Mouse (Mus musculus): Measurements from ENCODE around the gene Gm20388. TPM values are rescaled to one million over a fixed set of nuclear protein-coding genes. Genes with fewer than 3 reads are reported as not detected.

Gm20388 gene
- polyA plus RNA-seq, 1 experiment, result 0.36 TPM

DNA sequence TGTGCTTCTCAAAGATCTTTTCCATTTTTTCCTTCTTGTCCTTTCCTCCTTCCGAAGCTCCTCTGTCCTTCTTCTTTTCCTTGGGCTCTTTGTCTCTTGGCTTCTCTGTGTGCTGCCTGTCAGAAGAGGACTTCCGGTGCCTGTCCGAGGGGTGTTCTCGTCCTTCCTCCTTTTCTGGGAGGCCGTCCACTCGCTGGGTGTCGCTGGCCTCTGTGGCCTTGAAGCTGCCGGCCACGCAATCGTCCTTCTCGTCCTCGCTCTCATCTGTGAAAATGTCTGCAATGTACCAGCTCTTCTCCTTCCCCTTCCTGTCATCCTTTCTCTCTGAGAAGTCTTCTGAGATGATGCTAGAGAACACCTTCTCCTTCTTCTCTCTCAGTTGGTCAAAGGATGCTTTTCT is 2982.8 kb downstream of the Gm20388 start:
- Histone ChIP-seq H3K4me1 (ENCODE audit: control insufficient read depth) (no peaks in the 10 kb centered on the region), H3K4me3 (replicated peaks) (no peak overlapping the region), H3K36me3 (ENCODE audit: control insufficient read depth) (peaks cover 100% of the 10 kb centered on the region), H3K27me3 (ENCODE audit: control insufficient read depth) (no peaks in the 10 kb centered on the region), H3K9me3 (ENCODE audit: control insufficient read depth, low read length) (no peaks in the 10 kb centered on the region)
- TF ChIP-seq GATA1 (IDR thresholded peaks at IDR 0.05; ENCODE audit: low read length) (no peak), TAL1 (IDR thresholded peaks at IDR 0.05; ENCODE audit: low read length) (no peak)

DNA sequence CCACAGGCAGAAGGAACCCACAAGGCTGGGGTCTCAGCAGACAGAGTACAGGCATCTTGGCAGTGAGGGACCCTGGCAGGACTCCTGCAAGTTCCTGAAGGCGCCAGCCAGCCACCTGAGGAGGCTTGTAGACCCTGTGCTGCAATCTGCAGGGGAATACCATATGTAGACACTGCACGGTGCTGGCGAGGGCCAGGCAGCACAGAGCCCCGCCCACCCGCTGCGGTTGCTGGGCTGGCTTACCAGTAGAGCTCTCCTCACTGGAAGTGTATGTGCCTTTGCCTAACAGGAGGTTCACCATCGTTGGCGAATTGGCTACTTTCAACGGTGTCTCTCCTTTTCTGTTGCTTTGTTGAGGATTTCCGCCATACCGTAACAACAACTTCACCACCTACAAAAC is 2985.7 kb downstream of the Gm20388 start:
- TF ChIP-seq TAL1 (IDR thresholded peaks at IDR 0.05; ENCODE audit: low read length), result no peak
- no peak for TF ChIP-seq GATA1 (IDR thresholded peaks at IDR 0.05; ENCODE audit: low read length)
- Histone ChIP-seq H3K36me3 (ENCODE audit: control insufficient read depth) (peaks cover 98% of the 10 kb centered on the region), H3K4me3 (replicated peaks) (no peak overlapping the region), H3K27me3 (ENCODE audit: control insufficient read depth) (no peaks in the 10 kb centered on the region), H3K9me3 (ENCODE audit: control insufficient read depth, low read length) (no peaks in the 10 kb centered on the region), H3K4me1 (ENCODE audit: control insufficient read depth) (no peaks in the 10 kb centered on the region)

DNA sequence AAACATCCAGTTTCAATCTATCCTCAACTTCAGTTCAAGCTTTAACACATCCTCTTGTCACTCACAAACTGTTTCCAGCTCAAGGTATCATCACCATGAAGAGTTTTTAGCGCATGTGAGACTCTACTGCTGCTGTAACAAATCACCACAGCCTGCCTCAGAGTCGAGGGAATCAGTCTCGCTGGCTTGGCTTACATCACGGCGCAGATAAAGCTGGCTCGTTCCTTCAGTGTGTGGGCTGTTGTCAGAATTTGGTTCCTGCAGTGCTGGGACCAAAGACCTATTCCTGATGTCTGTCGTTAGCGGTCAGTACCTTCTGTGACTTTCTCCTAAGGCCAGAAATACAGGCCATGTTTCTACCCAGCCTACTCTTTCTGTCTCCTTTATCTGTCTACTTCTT is 2986.6 kb downstream of the Gm20388 start:
- Histone ChIP-seq H3K4me1 (ENCODE audit: control insufficient read depth) (no peaks in the 10 kb centered on the region), H3K4me3 (replicated peaks) (no peak overlapping the region), H3K36me3 (ENCODE audit: control insufficient read depth) (peaks cover 98% of the 10 kb centered on the region)

DNA sequence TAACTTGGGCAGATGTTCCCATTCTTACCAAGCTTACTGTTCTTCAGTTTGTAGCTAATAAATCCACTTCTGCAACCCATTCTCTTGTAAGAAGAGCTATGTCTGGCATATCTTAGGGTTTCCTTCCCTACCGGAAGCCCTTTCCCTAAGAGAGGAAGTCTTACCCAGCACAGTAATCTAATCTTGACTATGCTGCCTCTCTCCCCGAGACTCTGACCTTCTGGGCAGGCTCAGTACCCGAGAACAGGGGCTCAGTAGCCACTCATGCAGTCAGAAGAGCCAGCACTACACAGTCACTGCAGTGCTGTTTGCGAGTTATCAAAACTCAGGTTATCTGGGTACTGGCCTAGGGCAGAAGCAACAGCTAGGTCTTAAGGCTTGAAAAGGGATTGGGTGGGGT is 2987.4 kb downstream of the Gm20388 start:
- Histone ChIP-seq H3K27me3 (ENCODE audit: control insufficient read depth) (no peaks in the 10 kb centered on the region), H3K9me3 (ENCODE audit: control insufficient read depth, low read length) (no peaks in the 10 kb centered on the region), H3K36me3 (ENCODE audit: control insufficient read depth) (peaks cover 96% of the 10 kb centered on the region), H3K4me1 (ENCODE audit: control insufficient read depth) (no peaks in the 10 kb centered on the region), H3K4me3 (replicated peaks) (no peak overlapping the region)
- TF ChIP-seq TAL1 (IDR thresholded peaks at IDR 0.05; ENCODE audit: low read length), result no peak
- TF ChIP-seq GATA1 (IDR thresholded peaks at IDR 0.05; ENCODE audit: low read length), result no peak

More for the DNA sequence above, 2986.6 kb downstream of the Gm20388 start:
- Histone ChIP-seq H3K9me3 (ENCODE audit: control insufficient read depth, low read length) (no peaks in the 10 kb centered on the region), H3K27me3 (ENCODE audit: control insufficient read depth) (no peaks in the 10 kb centered on the region)
- no peak for TF ChIP-seq TAL1 (IDR thresholded peaks at IDR 0.05; ENCODE audit: low read length)
- no peak for TF ChIP-seq GATA1 (IDR thresholded peaks at IDR 0.05; ENCODE audit: low read length)

DNA sequence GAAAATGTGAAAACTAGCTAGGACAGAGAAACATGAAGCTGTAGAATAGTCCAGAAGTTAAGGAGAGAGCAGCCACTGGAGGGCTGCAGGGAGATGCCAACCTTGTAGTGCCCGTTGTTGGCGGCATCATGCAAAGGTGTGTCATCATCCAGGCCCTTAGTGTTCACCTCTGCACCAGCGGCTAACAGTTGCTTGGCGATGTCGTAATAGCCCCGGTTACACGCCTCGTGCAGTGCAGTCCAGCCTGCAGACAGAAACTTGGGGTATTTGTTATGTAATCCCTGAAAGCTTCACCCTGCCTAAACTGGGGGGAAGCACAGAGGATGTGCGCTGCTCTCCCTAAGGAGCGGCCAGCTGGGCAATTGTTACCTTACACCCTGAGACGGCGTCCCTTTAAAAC is 2987.8 kb downstream of the Gm20388 start:
- TF ChIP-seq TAL1 (IDR thresholded peaks at IDR 0.05; ENCODE audit: low read length) (no peak), GATA1 (IDR thresholded peaks at IDR 0.05; ENCODE audit: low read length) (no peak)
- Histone ChIP-seq H3K4me3 (replicated peaks) (no peak overlapping the region), H3K36me3 (ENCODE audit: control insufficient read depth) (peaks cover 93% of the 10 kb centered on the region), H3K27me3 (ENCODE audit: control insufficient read depth) (no peaks in the 10 kb centered on the region), H3K9me3 (ENCODE audit: control insufficient read depth, low read length) (no peaks in the 10 kb centered on the region), H3K4me1 (ENCODE audit: control insufficient read depth) (no peaks in the 10 kb centered on the region)

DNA sequence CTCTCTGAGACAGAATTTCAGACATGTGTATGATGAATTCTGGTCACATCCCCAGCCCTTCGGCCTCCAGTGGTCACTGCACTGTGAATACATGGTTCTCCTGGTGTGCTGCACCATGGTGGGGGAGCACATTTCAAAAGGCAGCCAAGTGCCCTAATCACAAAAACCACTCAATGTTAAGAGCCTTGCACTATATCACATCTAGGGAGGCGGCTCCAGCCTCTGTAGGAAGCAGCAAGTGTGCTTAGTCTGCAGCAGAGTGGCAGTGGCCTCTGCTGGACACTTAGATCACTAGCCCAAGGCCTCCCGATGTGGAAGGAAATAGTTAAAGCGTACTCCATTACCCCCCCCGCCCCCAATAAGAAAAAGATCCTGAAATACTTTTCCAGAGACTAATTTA is 2988.4 kb downstream of the Gm20388 start:
- TF ChIP-seq GATA1 (IDR thresholded peaks at IDR 0.05; ENCODE audit: low read length), result no peak
- TF ChIP-seq TAL1 (IDR thresholded peaks at IDR 0.05; ENCODE audit: low read length), result no peak
- no peak overlapping the region for H3K4me3 ChIP-seq (replicated peaks)
- H3K27me3 ChIP-seq (ENCODE audit: control insufficient read depth), result no peaks in the 10 kb centered on the region
- no peaks in the 10 kb centered on the region for H3K9me3 ChIP-seq (ENCODE audit: control insufficient read depth, low read length)
- H3K4me1 ChIP-seq (ENCODE audit: control insufficient read depth), result peaks cover 3% of the 10 kb centered on the region; the same call in 1 of the 2 replicates
- peaks cover 91% of the 10 kb centered on the region for H3K36me3 ChIP-seq (ENCODE audit: control insufficient read depth)

DNA sequence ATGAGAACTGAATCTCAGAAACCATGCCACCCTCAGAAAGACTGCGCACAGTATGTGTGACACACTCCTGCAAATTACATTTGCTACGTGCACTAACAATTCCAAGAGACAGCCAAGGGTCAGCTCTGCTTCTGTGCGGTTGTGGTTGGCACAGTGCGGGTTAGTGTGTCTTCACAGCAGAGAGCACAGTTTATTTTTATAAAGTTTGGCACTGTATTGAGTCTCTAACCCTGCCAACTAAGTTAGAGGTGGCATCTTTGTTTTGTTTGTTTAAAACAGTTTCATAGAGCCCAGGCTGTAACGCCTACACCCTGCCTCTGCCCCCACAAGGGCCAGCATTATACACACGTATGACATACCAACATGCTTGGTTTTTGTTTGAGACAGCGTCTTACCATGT is 2990.8 kb downstream of the Gm20388 start:
- Histone ChIP-seq H3K36me3 (ENCODE audit: control insufficient read depth) (peaks cover 88% of the 10 kb centered on the region), H3K9me3 (ENCODE audit: control insufficient read depth, low read length) (no peaks in the 10 kb centered on the region), H3K4me1 (ENCODE audit: control insufficient read depth) (peaks cover 24% of the 10 kb centered on the region), H3K4me3 (replicated peaks) (no peak overlapping the region), H3K27me3 (ENCODE audit: control insufficient read depth) (no peaks in the 10 kb centered on the region)
- TF ChIP-seq TAL1 (IDR thresholded peaks at IDR 0.05; ENCODE audit: low read length), result no peak
- no peak for TF ChIP-seq GATA1 (IDR thresholded peaks at IDR 0.05; ENCODE audit: low read length)

DNA sequence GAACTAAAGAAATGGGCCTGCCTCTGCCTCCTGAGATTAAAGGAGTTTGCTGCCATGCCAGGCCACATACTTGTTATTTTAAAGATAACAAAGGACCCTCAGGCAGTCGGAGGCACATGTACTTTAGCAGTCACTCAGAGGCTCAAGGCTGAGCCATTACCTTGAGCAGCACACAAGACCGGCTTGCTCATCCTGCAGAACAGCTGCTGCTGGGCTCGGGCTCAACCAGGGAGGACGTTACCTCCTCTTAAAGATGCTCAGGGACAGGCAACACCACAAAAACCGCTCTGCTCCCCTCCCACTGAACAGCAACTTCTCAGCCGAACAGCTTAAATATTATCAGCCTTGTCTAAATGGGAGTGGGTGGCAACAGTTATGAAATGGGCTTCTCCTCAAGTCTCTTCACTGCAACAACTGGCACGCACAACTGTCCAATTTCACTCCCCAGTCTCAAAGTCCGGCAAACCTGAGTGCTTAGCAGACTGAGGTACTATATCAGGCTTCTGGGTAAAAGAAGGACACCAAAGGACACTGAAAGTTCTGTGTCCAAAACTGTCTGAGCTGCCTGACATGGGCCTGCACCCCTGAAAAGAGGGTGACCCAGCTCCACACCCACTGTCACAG is 2991.4 kb downstream of the Gm20388 start:
- Histone ChIP-seq H3K27me3 (ENCODE audit: control insufficient read depth) (no peaks in the 10 kb centered on the region), H3K36me3 (ENCODE audit: control insufficient read depth) (peaks cover 88% of the 10 kb centered on the region), H3K4me3 (replicated peaks) (no peak overlapping the region), H3K4me1 (ENCODE audit: control insufficient read depth) (peaks cover 27% of the 10 kb centered on the region), H3K9me3 (ENCODE audit: control insufficient read depth, low read length) (no peaks in the 10 kb centered on the region)
- no peak for TF ChIP-seq TAL1 (IDR thresholded peaks at IDR 0.05; ENCODE audit: low read length)
- no peak for TF ChIP-seq GATA1 (IDR thresholded peaks at IDR 0.05; ENCODE audit: low read length)

DNA sequence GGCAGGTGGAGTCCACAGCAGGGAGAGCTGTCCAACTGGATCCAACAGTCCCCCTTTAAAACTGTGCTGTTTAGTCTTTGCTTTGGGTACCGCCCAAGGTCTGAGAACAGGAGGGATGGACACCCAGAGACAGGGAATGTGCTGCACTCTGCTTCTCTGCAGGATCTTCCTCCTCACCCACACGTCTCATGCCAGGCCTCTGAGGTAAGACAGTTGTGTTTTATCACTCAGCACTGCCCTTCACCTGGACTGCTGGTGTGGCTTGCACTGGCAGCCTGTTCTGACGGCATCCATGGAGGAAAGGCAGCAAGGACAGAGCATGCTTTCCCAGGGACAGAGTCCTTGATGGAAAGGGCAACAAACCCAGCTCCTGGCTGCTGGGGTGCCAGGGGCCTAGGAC is 2991.9 kb downstream of the Gm20388 start:
- TF ChIP-seq TAL1 (IDR thresholded peaks at IDR 0.05; ENCODE audit: low read length) (no peak), GATA1 (IDR thresholded peaks at IDR 0.05; ENCODE audit: low read length) (no peak)
- no peaks in the 10 kb centered on the region for H3K9me3 ChIP-seq (ENCODE audit: control insufficient read depth, low read length)
- H3K27me3 ChIP-seq (ENCODE audit: control insufficient read depth), result no peaks in the 10 kb centered on the region
- H3K4me1 ChIP-seq (ENCODE audit: control insufficient read depth), result peaks cover 28% of the 10 kb centered on the region
- H3K4me3 ChIP-seq (replicated peaks), result no peak overlapping the region
- peaks cover 88% of the 10 kb centered on the region for H3K36me3 ChIP-seq (ENCODE audit: control insufficient read depth)

DNA sequence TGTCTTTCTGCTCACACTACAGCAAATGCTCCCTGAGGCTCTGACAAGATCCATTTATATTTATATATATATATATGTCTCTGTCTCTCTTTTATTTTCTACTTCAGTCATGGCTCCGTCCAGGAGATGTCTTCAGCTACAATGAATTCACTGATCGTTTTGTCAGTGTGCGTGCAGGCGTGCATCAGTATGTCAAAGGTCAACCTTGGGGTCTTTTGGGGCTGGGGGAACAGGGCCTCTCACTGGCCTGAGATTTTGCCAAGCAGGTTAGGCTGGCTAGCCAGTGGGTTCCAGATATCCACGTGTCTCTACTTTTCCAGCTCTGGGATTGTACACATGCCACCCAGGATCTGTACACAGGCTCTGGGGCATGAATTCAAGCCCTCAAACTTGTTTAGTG is 2992.4 kb downstream of the Gm20388 start:
- Histone ChIP-seq H3K4me1 (ENCODE audit: control insufficient read depth) (peaks cover 28% of the 10 kb centered on the region), H3K36me3 (ENCODE audit: control insufficient read depth) (peaks cover 88% of the 10 kb centered on the region), H3K27me3 (ENCODE audit: control insufficient read depth) (no peaks in the 10 kb centered on the region), H3K9me3 (ENCODE audit: control insufficient read depth, low read length) (no peaks in the 10 kb centered on the region), H3K4me3 (replicated peaks) (no peak overlapping the region)
- no peak for TF ChIP-seq GATA1 (IDR thresholded peaks at IDR 0.05; ENCODE audit: low read length)
- TF ChIP-seq TAL1 (IDR thresholded peaks at IDR 0.05; ENCODE audit: low read length), result no peak

Data from erythroblast, embryonic 14.5 days (primary cell).